14 mouse cellular contexts compared by ENCODE assay signal in the genomic region with DNA sequence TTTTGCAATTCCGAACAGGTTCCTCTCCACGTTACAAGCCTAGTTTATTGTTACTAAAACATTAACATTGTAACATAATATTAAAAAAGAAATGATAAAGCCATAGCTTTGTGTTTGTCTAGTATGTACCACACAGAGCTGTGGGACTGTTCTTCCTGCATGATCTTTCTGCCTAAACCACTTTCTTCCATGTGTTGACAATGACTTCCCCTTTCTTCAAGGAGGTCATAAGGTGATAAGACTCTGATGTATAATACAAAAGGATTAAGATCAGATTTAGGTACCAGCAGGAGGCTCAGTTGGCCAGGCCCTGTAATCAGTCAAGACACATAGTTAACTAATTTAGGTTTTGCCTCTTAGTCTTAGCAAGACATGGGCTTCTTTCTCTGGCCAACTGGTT.
"Had no signal": no experiment of that assay in that cellular context is flagged by ENCODE, and none has a peak within 500 bp of the region (broad histone marks: within the 10 kb centered on the region; RNA-seq: fewer than 3 reads in every experiment).

No protein-coding gene starts in this region.

- DNase-seq: liver, postnatal 0 days; lung, adult 2 months; lung, postnatal 14 days; lung, postnatal 36 days; midbrain, embryonic 14.5 days; retina, postnatal 1 day; right cerebral cortex, adult 18-20 months; right cerebral cortex, postnatal 25 days; right cerebral cortex, postnatal 4 days; spleen, adult 18-20 months; thymus, adult 2 months; thymus, postnatal 25 days had no signal

- ATAC-seq: liver, postnatal 0 days; lung, postnatal 0 days; midbrain, embryonic 16.5 days had no signal
